Mouse (Mus musculus) stomach, postnatal 0 days (tissue): ENCODE results near the gene Uaca.

Source experiments
- CTCF ChIP-seq: IDR thresholded peaks from 2 replicates; pipeline ENCODE4 v1.5.1; 2016; ENCODE audit warnings: antibody characterized with exemption, low read depth, mild to moderate bottlenecking, moderate library complexity
- EP300 ChIP-seq: optimal IDR thresholded peaks from 2 replicates; pipeline ENCODE3; 2016; ENCODE audit warnings: antibody characterized with exemption

GRCm38 (mm10) chr9:60899797-60900459 lies 105.6 kb downstream of the Uaca start:
- TF ChIP-seq EP300 (no peak), CTCF (no peak)
